Comparison of ENCODE assay signal across 17 mouse cellular contexts in the genomic region with DNA sequence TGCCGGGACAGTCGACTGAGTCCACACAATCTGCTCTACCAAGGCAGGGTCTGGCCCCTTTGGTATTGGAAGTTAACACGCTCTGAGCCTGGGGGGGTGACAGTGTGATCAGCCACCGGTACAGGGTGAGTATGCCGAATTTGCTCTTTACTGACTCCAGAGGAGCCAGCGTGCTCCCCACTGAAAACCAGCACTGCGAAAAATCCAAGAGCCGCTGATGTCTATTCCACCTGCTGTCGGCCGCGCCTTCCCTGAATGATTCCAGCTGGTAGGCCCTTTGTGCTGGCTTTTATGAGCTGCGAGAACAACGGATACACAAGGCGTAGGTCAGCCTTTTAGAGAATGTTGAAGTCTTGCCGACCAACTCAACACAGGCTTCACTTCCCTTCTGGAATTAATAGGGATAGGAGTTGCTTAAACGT.
DNase-seq lines count a peak whose midpoint lies in the region; ATAC-seq and TF ChIP-seq lines count a peak whose summit lies in the region.
"Had no signal": no experiment of that assay in that cellular context is flagged by ENCODE, and none has a peak within 500 bp of the region (broad histone marks: within the 10 kb centered on the region; RNA-seq: fewer than 3 reads in every experiment).

No protein-coding gene starts in this region.

- H3K27me3 ChIP-seq in limb, embryonic 11.5 days (ENCODE audit: control insufficient read depth, insufficient read depth, low read length) = no peaks in the 10 kb centered on the region
- H3K27me3 ChIP-seq: forebrain, embryonic 13.5 days; hindbrain, embryonic 12.5 days; liver, embryonic 13.5 days; stomach, embryonic 15.5 days had no signal

- no peak overlapping the region for H3K9ac ChIP-seq in limb, embryonic 11.5 days (ENCODE audit: low read length)
- H3K9ac ChIP-seq: forebrain, embryonic 13.5 days; hindbrain, embryonic 12.5 days; liver, embryonic 13.5 days; stomach, embryonic 15.5 days had no signal

- TF ChIP-seq CTCF in gastrocnemius, adult 2 months (IDR thresholded peaks at IDR 0.05) = no peak

- H3K9me3 ChIP-seq in limb, embryonic 11.5 days (ENCODE audit: control insufficient read depth, low read length) = 0 out of 2 replicates have a peak, but pooled peaks cover 2% of the 10 kb centered on the region
- H3K9me3 ChIP-seq: forebrain, embryonic 13.5 days; hindbrain, embryonic 12.5 days; liver, embryonic 13.5 days; stomach, embryonic 15.5 days had no signal

- intact Hi-C loops in gastrocnemius, adult 2 months (cut with DNase I) = no loop called here
- intact Hi-C loops in gastrocnemius, postnatal 14 days (cut with DNase I; ENCODE audit: low total_unique reads) = no loop called here

- H3K4me1 ChIP-seq in limb, embryonic 11.5 days (ENCODE audit: control insufficient read depth, insufficient read depth, low read length) = peaks cover 16% of the 10 kb centered on the region
- H3K4me1 ChIP-seq: forebrain, embryonic 13.5 days; hindbrain, embryonic 12.5 days; liver, embryonic 13.5 days; stomach, embryonic 15.5 days had no signal

- H3K36me3 ChIP-seq in limb, embryonic 11.5 days (ENCODE audit: control insufficient read depth, insufficient read depth, low read length) = no peaks in the 10 kb centered on the region
- H3K36me3 ChIP-seq: hindbrain, embryonic 12.5 days; liver, embryonic 13.5 days; stomach, embryonic 15.5 days had no signal

- peak overlapping the region; percentile 7; the same call in 1 of the 2 replicates for H3K4me2 ChIP-seq in limb, embryonic 11.5 days (ENCODE audit: low read depth, severe bottlenecking)
- H3K4me2 ChIP-seq: forebrain, embryonic 13.5 days; hindbrain, embryonic 12.5 days; liver, embryonic 13.5 days; stomach, embryonic 15.5 days had no signal

- 19% methylated on average over 16 of the region's 16 CpGs for WGBS in limb, embryonic 11.5 days

- peak overlapping the region; percentile 41 for H3K4me3 ChIP-seq in gastrocnemius, adult 2 months
- H3K4me3 ChIP-seq in limb, embryonic 11.5 days (ENCODE audit: low read depth, low read length) = no peak overlapping the region
- H3K4me3 ChIP-seq: forebrain, embryonic 13.5 days; hindbrain, embryonic 12.5 days; liver, embryonic 13.5 days; stomach, embryonic 15.5 days had no signal

- DNase-seq in gastrocnemius, adult 2 months = peak; percentile 37
- DNase-seq in gastrocnemius, postnatal 14 days = no peak
- DNase-seq in testis, postnatal 10 days (ENCODE audit: low spot score) = peak; percentile 26
- no peak for DNase-seq in testis, postnatal 14 days (ENCODE audit: low spot score)
- peak; percentile 86 for DNase-seq in limb, embryonic 11.5 days (ENCODE audit: low spot score)
- DNase-seq in skeletal muscle tissue, adult 2 months (ENCODE audit: low read depth, low spot score) = peak; percentile 2
- no peak for DNase-seq in spleen, adult 12 weeks (ENCODE audit: low spot score)
- no peak for DNase-seq in right cerebral cortex, adult 2 months (ENCODE audit: low spot score in 2 of 2)
- DNase-seq: cerebellum, adult 11 months; cerebellum, postnatal 25 days; heart, adult 18-20 months; liver, embryonic 13.5 days had no signal

- peak overlapping the region; percentile 43 for H3K27ac ChIP-seq in gastrocnemius, adult 2 months
- peak overlapping the region; percentile 38 for H3K27ac ChIP-seq in limb, embryonic 11.5 days (replicated peaks; ENCODE audit: low read depth, low read length)
- H3K27ac ChIP-seq: forebrain, embryonic 13.5 days; hindbrain, embryonic 12.5 days; liver, embryonic 13.5 days; stomach, embryonic 15.5 days had no signal

- ATAC-seq in limb, embryonic 11.5 days (ENCODE audit: insufficient number of reproducible peaks, low FRiP score, low TSS enrichment, low read depth) = peak; percentile 81
- ATAC-seq: forebrain, embryonic 13.5 days; lung, postnatal 0 days; midbrain, embryonic 16.5 days had no signal

Comparison
In these comparisons a context has a peak if more than half of its experiments do, and no peak if none do; other contexts are left out.
1. DNase-seq: peak in gastrocnemius, adult 2 months (single experiment), testis, postnatal 10 days (single experiment), limb, embryonic 11.5 days (single experiment) and skeletal muscle tissue, adult 2 months (single experiment); none in gastrocnemius, postnatal 14 days (single experiment), testis, postnatal 14 days (single experiment), spleen, adult 12 weeks (single experiment) and right cerebral cortex, adult 2 months (0 of 2).